ENCODE assay signal across 14 mouse cellular contexts in genomic region chr3:103314291-103314690, GRCm38 (mm10).
"Had no signal": no experiment of that assay in that cellular context is flagged by ENCODE, and none has a peak within 500 bp of the region (broad histone marks: within the 10 kb centered on the region; RNA-seq: fewer than 3 reads in every experiment).

No protein-coding gene starts in this region.

- H3K9me3 ChIP-seq: limb, embryonic 12.5 days; liver, embryonic 15.5 days; midbrain, embryonic 13.5 days had no signal

- DNase-seq: kidney, adult 9 months; kidney, postnatal 36 days; layer of hippocampus, adult 9-11 months; layer of hippocampus, postnatal 36 days; liver; lung, adult 2 months; lung, postnatal 36 days; right cerebral cortex, postnatal 25 days; thymus, postnatal 36 days had no signal

- H3K27ac ChIP-seq: kidney, postnatal 0 days; limb, embryonic 12.5 days; liver, embryonic 15.5 days; midbrain, embryonic 13.5 days had no signal

- ATAC-seq: lung, postnatal 0 days; midbrain, embryonic 13.5 days had no signal

- H3K27me3 ChIP-seq: limb, embryonic 12.5 days; liver, embryonic 15.5 days; midbrain, embryonic 13.5 days had no signal

- H3K4me3 ChIP-seq: limb, embryonic 12.5 days; liver, embryonic 15.5 days; midbrain, embryonic 13.5 days had no signal

- H3K4me2 ChIP-seq: limb, embryonic 12.5 days; liver, embryonic 15.5 days; midbrain, embryonic 13.5 days had no signal

- H3K9ac ChIP-seq: limb, embryonic 12.5 days; liver, embryonic 15.5 days; midbrain, embryonic 13.5 days had no signal

- H3K4me1 ChIP-seq: limb, embryonic 12.5 days; liver, embryonic 15.5 days had no signal
